Mouse (Mus musculus) embryonic facial prominence, embryonic 13.5 days (tissue): ENCODE data around the gene Mycbp2. TPM values are rescaled to one million over a fixed set of nuclear protein-coding genes. Genes with fewer than 3 reads are reported as not detected.

ENCODE experiments used
- ATAC-seq: fragments of 200-750 bp; cut with Nextera tagmentation; 2 replicates; pipeline ENCODE4 v1.8.0; 2017; ENCODE audit warnings: low read depth; ENCODE audit not compliant: insufficient number of reproducible peaks, insufficient read depth, low FRiP score, low TSS enrichment
- H3K27ac ChIP-seq: fragments of 300-500 bp; sonication (generic); 2 replicates; pipeline ENCODE4 v1.5.1; 2015; ENCODE audit warnings: moderate library complexity, mild to moderate bottlenecking, inconsistent platforms
- H3K27me3 ChIP-seq: fragments of 300-500 bp; sonication (generic); 2 replicates; pipeline ENCODE4 v1.6.1; 2015; ENCODE audit warnings: mild to moderate bottlenecking, inconsistent platforms
- H3K36me3 ChIP-seq: fragments of 300-500 bp; sonication (generic); 2 replicates; pipeline ENCODE4 v1.6.1; 2015; ENCODE audit warnings: mild to moderate bottlenecking, inconsistent platforms
- H3K4me1 ChIP-seq: fragments of 300-500 bp; sonication (generic); 2 replicates; pipeline ENCODE4 v1.6.1; 2015; ENCODE audit warnings: inconsistent platforms
- H3K4me2 ChIP-seq: fragments of 300-500 bp; sonication (generic); 2 replicates; pipeline ENCODE4 v1.6.1; 2015; ENCODE audit warnings: moderate library complexity, mild to moderate bottlenecking, inconsistent platforms
- H3K4me3 ChIP-seq: fragments of 300-500 bp; sonication (generic); 2 replicates; pipeline ENCODE4 v1.5.1; 2015; ENCODE audit warnings: mild to moderate bottlenecking, inconsistent platforms
- H3K9ac ChIP-seq: fragments of 300-500 bp; sonication (generic); 2 replicates; pipeline ENCODE4 v1.6.1; 2015; ENCODE audit warnings: mild to moderate bottlenecking, inconsistent platforms
- H3K9me3 ChIP-seq: fragments of 300-500 bp; sonication (generic); 2 replicates; pipeline ENCODE4 v1.6.1; 2016; ENCODE audit warnings: inconsistent platforms
- WGBS: fragments of 180-500 bp; shearing (Covaris S2); methylation state at CpG from one replicate; pipeline ENCODE4 v1.1.7; 2015; ENCODE audit warnings: mixed read lengths; 5-methylcytosine and 5-hydroxymethylcytosine counted together
- polyA plus RNA-seq: library from polyadenylated mRNA; unstranded; fragments of >200 nt; fragmentation: Nextera tagmentation; extraction: Ambion mirVana; gene quantifications from 2 replicates; pipeline ENCODE4 v1.2.1, GENCODE M21; 2015

The Mycbp2 gene
- polyA plus RNA-seq, 1 experiment from 2014 or later: 23.3 TPM

GRCm38 (mm10) chr14:103085840-103086533 is 260.6 kb downstream of the Mycbp2 start:
- Histone ChIP-seq H3K27ac (no peak overlapping the region), H3K4me1 (0 out of 2 replicates have a peak, but pooled peaks cover 3% of the 10 kb centered on the region), H3K36me3 (peaks cover 67% of the 10 kb centered on the region), H3K4me2 (no peak overlapping the region), H3K4me3 (no peak overlapping the region), H3K9me3 (no peaks in the 10 kb centered on the region), H3K27me3 (no peaks in the 10 kb centered on the region), H3K9ac (no peak overlapping the region)
- ATAC-seq: no peak
- 81% methylated on average over 1 of the region's 1 CpGs for WGBS

DNA sequence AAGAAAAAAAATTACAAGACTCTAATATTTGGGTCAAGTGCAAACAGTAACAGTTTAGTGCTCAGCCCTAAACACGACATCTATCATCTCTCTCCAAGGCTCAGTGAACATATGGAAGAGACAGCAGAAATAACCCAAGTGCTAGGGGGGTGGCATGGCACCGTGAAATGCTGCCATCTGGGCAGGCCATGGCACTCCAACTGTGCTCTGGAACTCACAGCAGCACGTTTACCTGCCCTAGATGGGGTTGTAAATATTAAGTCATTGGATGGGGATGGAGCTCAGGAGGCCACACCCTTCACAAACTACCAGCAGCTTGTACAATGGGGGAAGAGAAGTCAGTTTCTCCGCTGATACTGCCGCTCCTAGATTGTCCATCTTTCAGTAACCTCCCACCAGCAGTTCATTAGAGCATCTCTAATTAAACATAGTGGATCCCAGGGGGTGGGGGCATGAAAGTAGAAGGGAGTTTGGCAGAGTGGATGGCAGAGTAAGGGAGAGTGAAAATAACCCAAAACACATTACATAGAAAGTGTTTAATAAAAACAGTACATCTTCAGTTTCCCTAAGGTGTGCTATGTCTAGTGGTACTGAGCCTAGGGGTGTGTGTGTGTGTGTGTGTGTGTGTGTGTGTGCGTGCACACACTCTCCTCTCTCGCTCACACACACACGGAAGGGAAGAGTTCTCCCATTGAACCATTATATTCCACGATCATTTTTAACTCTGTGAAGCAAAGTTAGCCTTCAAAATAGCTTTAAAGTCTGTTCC is 267.2 kb downstream of the Mycbp2 start:
- Histone ChIP-seq H3K9me3 (no peaks in the 10 kb centered on the region), H3K4me1 (no peaks in the 10 kb centered on the region), H3K4me3 (no peak overlapping the region), H3K27ac (no peak overlapping the region), H3K4me2 (no peak overlapping the region), H3K27me3 (no peaks in the 10 kb centered on the region), H3K9ac (no peak overlapping the region), H3K36me3 (peaks cover 50% of the 10 kb centered on the region)
- ATAC-seq: no peak
- WGBS: 84% methylated on average over 9 of the region's 9 CpGs

GRCm38 (mm10) chr14:103078006-103078912 is 268.4 kb downstream of the Mycbp2 start:
- H3K4me2 ChIP-seq: no peak overlapping the region
- no peak overlapping the region for H3K27ac ChIP-seq
- H3K36me3 ChIP-seq: peaks cover 56% of the 10 kb centered on the region
- H3K9ac ChIP-seq: no peak overlapping the region
- H3K4me3 ChIP-seq: no peak overlapping the region
- H3K4me1 ChIP-seq: no peaks in the 10 kb centered on the region
- no peaks in the 10 kb centered on the region for H3K9me3 ChIP-seq
- no peaks in the 10 kb centered on the region for H3K27me3 ChIP-seq
- 89% methylated on average over 16 of the region's 16 CpGs for WGBS
- no peak for ATAC-seq

DNA sequence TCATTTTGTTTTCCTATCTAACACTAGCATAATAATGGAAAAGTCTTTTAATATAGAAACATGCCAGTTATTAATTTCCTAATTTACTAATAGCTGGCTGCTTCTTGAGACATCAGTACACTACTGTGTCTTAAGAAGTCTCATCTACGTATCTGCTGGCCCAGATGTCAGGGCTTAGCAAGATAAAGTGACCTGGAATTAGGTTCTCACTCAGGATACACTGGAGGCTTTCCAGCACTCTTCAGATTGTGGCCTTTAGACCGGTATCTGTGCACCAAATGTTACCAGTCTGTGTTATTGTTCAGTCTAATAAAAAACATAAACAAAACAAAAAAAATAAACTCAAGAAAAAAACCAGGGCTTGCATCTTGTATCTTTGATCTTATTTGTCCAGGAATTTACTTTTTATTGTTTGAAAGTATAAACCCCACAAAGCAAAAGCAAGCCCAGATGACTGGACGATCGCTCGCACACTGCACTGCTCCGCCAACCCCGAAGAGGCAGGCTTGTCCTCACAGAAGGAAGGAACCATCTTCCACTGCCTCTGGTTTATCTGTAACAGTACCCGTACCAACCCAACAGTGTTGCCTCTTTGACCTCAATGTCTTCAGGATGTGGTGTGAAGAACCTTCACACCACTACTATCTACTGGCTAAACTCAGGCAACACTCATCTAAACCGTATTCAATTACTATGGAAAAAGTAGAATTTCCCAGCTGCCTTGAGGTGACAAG is 269.2 kb downstream of the Mycbp2 start:
- WGBS: 88% methylated on average over 9 of the region's 9 CpGs
- Histone ChIP-seq H3K4me2 (no peak overlapping the region), H3K9me3 (no peaks in the 10 kb centered on the region), H3K27me3 (no peaks in the 10 kb centered on the region), H3K36me3 (peaks cover 56% of the 10 kb centered on the region), H3K4me1 (no peaks in the 10 kb centered on the region), H3K4me3 (no peak overlapping the region), H3K9ac (no peak overlapping the region), H3K27ac (no peak overlapping the region)
- no peak for ATAC-seq

GRCm38 (mm10) chr14:103075166-103075565 is 271.4 kb downstream of the Mycbp2 start:
- H3K36me3 ChIP-seq: peaks cover 60% of the 10 kb centered on the region
- H3K9me3 ChIP-seq: no peaks in the 10 kb centered on the region
- 0 out of 2 replicates have a peak, but pooled peaks cover 3% of the 10 kb centered on the region for H3K4me1 ChIP-seq
- H3K9ac ChIP-seq: no peak overlapping the region
- H3K4me3 ChIP-seq: no peak overlapping the region
- no peaks in the 10 kb centered on the region for H3K27me3 ChIP-seq
- no peak overlapping the region for H3K4me2 ChIP-seq
- WGBS: 83% methylated on average over 7 of the region's 7 CpGs
- no peak overlapping the region for H3K27ac ChIP-seq
- no peak for ATAC-seq

DNA sequence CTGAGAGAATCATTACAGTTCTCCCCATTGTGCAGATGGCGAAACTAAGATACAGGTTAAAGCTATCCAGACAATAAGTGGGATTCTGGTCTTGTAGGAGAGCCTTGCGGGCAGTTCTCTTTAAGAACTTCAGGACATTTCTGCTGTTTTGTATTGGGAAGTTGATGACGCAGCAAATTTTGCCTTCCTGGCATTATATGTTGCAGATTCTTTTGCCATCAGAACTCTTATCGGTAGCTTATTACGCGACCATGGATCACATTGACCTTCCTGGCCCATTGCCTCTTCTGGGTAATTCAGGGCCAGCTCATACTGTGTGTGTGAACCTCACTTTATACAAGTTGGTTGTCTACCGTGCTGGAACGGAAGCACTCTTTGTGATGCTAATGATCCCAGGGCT is 272.8 kb downstream of the Mycbp2 start:
- Histone ChIP-seq H3K27me3 (no peaks in the 10 kb centered on the region), H3K4me2 (no peak overlapping the region), H3K27ac (no peak overlapping the region), H3K9ac (no peak overlapping the region), H3K9me3 (no peaks in the 10 kb centered on the region), H3K36me3 (peaks cover 54% of the 10 kb centered on the region), H3K4me3 (no peak overlapping the region), H3K4me1 (peaks cover 7% of the 10 kb centered on the region; the same call in 1 of the 2 replicates)
- WGBS: 94% methylated on average over 8 of the region's 8 CpGs
- ATAC-seq: no peak

GRCm38 (mm10) chr14:103072731-103073130 is 273.9 kb downstream of the Mycbp2 start:
- ATAC-seq: no peak
- WGBS: 89% methylated on average over 4 of the region's 4 CpGs

DNA sequence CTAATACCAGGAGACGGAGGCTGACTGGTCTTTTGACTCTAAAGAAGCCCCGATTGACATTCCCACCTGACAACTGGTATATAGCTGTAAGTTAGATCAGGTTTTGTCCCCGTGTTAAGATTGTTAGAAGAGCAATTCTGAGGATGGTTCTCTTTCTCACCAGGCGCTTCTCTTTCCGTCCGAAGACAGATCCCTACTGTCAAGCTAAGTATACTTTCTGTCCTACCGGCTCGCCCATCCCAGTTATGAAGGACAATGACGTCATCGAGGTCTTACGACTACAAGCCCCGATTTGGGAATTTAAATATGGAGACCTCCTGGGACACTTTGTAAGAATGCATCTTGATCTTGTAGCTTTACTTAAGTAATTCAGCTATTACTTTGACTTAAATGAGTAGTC is 275.1 kb downstream of the Mycbp2 start:
- Histone ChIP-seq H3K27me3 (no peaks in the 10 kb centered on the region), H3K9ac (no peak overlapping the region), H3K36me3 (peaks cover 38% of the 10 kb centered on the region), H3K9me3 (no peaks in the 10 kb centered on the region), H3K4me2 (no peak overlapping the region), H3K27ac (no peak overlapping the region), H3K4me1 (peaks cover 7% of the 10 kb centered on the region; the same call in 1 of the 2 replicates), H3K4me3 (no peak overlapping the region)
- ATAC-seq: no peak
- 93% methylated on average over 12 of the region's 12 CpGs for WGBS

More at GRCm38 (mm10) chr14:103072731-103073130, 273.9 kb downstream of the Mycbp2 start:
- H3K4me3 ChIP-seq: no peak overlapping the region
- no peaks in the 10 kb centered on the region for H3K9me3 ChIP-seq
- no peak overlapping the region for H3K27ac ChIP-seq
- H3K27me3 ChIP-seq: no peaks in the 10 kb centered on the region
- H3K4me2 ChIP-seq: no peak overlapping the region
- H3K9ac ChIP-seq: no peak overlapping the region
- H3K36me3 ChIP-seq: peaks cover 43% of the 10 kb centered on the region
- peaks cover 7% of the 10 kb centered on the region; the same call in 1 of the 2 replicates for H3K4me1 ChIP-seq

DNA sequence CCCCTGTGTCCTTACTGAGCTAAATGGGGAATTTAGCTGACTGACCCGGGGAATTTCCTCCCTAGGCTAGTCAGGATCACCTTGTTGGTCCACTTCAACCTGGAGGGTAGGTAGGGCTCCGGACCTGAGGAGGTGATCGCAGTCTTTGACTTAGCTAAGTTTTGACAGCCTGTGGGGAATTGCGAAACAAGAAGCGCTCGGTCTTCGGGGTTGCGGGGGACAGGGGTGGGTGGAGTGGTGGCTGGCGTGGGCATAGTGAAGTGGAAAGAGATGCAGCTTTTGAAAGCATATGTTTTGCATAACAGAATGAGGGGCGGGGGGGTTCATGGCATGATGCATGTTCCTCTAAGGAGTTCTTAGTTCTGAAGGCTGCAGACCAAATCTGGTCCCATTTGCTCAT is 275.8 kb downstream of the Mycbp2 start:
- peaks cover 7% of the 10 kb centered on the region; the same call in 1 of the 2 replicates for H3K4me1 ChIP-seq
- H3K9me3 ChIP-seq: no peaks in the 10 kb centered on the region
- H3K4me3 ChIP-seq: peak overlapping the region; percentile 69
- H3K27ac ChIP-seq: peak overlapping the region; percentile 89
- peak overlapping the region; percentile 83 for H3K4me2 ChIP-seq
- H3K27me3 ChIP-seq: no peaks in the 10 kb centered on the region
- 3% methylated on average over 10 of the region's 10 CpGs for WGBS
- peak overlapping the region; percentile 83 for H3K9ac ChIP-seq
- no peak for ATAC-seq
- H3K36me3 ChIP-seq: peaks cover 35% of the 10 kb centered on the region

GRCm38 (mm10) chr14:103069864-103070611 is 276.6 kb downstream of the Mycbp2 start, which contains the start of gene Cln5:
Gene Cln5, plus strand, starts transcription at chr14:103070216.
- under 1% methylated on average over 65 of the region's 65 CpGs for WGBS
- peaks cover 10% of the 10 kb centered on the region; the same call in 1 of the 2 replicates for H3K4me1 ChIP-seq

More at GRCm38 (mm10) chr14:103069864-103070611, 276.6 kb downstream of the Mycbp2 start, which contains the start of gene Cln5:
- H3K9me3 ChIP-seq: no peaks in the 10 kb centered on the region
- H3K36me3 ChIP-seq: peaks cover 31% of the 10 kb centered on the region
- peak within 1 kb of the TSS; percentile 69 for H3K4me3 ChIP-seq
- H3K27me3 ChIP-seq: no peaks in the 10 kb centered on the region
- peak within 1 kb of the TSS; percentile 83 for H3K9ac ChIP-seq
- peak within 1 kb of the TSS; percentile 89 for H3K27ac ChIP-seq
- H3K4me2 ChIP-seq: peak within 1 kb of the TSS; percentile 83
- ATAC-seq: peak; percentile 95
